Mouse (Mus musculus) neutrophil, adult 65 days (primary cell): ENCODE data around the gene Rnf6. TPM values are rescaled to one million over a fixed set of nuclear protein-coding genes. Genes with fewer than 3 reads are reported as not detected.

Experiments used
- total RNA-seq: library from RNA; stranded (reverse); gene quantifications from 2 replicates; pipeline ENCODE4 v1.2.4, GENCODE M21; 2023

Rnf6 gene
- total RNA-seq: 43.9 and 50.9 TPM in 2 replicates

GRCm38 (mm10) chr5:146220879-146221714, at the start of gene Rnf6:
Rnf6 (minus strand) TSS chr5:146221555.

GRCm38 (mm10) chr5:146230864-146231654, 9.7 kb upstream of the Rnf6 start, which contains the start of gene Cdk8:
Cdk8 (plus strand) TSS chr5:146231230.

GRCm38 (mm10) chr5:146185204-146185603, 36.2 kb downstream of the Rnf6 start, which contains the start of gene 1700001J03Rik:
1700001J03Rik (minus strand) TSS chr5:146185304.

GRCm38 (mm10) chr5:146170621-146171020, 50.7 kb downstream of the Rnf6 start, which contains the start of gene Gm6309:
Gm6309 (minus strand) TSS chr5:146170721.

DNA sequence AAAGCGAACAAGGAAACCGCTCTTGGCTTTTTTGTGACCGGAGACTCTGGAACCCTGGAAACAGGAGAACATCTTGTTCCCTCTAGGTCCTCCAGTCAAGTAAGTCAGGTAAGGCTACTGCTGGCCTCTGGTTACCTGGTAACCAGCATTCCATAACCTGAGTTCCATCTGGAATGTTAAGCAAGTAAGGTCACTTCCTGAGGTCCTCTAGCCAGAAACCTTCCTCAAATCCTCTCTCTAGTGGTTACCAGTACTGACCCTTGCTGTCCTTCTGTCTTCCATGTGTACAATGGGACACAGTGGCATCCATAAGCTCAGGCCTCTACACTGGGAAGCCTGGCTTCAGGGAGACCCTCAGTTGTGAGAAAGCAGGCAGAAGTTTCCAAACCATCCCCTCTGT, 60.9 kb downstream of the Rnf6 start, which contains the start of gene Gm5565:
Gene Gm5565, minus strand, starts transcription at position 101 of the 400 bp plus-strand sequence.

Other genes with a start within 250 kb of the Rnf6 start
- gene Cyp3a25, start 211.9 kb downstream of the Rnf6 start, total RNA-seq: not detected in 2 replicates
- not detected in 2 replicates for gene Cyp3a59, start 142.3 kb downstream of the Rnf6 start, total RNA-seq
- not detected in 2 replicates for gene Gm5565, start 61.0 kb downstream of the Rnf6 start, total RNA-seq
- not detected in 2 replicates for gene Gm6309, start 50.8 kb downstream of the Rnf6 start, total RNA-seq
- gene 1700001J03Rik, start 36.3 kb downstream of the Rnf6 start, total RNA-seq: 0.85 TPM in 1 of 2 replicates, not detected in the other
- 17.3 and 23.2 TPM in 2 replicates for gene Cdk8, start 9.7 kb upstream of the Rnf6 start, total RNA-seq
- not detected in 2 replicates for gene Wasf3, start 163.4 kb upstream of the Rnf6 start, total RNA-seq